11 mouse cellular contexts compared by ENCODE assay signal in genomic region chr1:63272125-63272675, GRCm38 (mm10). TPM values are rescaled to one million over a fixed set of nuclear protein-coding genes. Genes with fewer than 3 reads are reported as not detected.
DNase-seq lines count a peak whose midpoint lies in the region; ATAC-seq lines count a peak whose summit lies in the region.
"Had no signal": no experiment of that assay in that cellular context is flagged by ENCODE, and none has a peak within 500 bp of the region (broad histone marks: within the 10 kb centered on the region; RNA-seq: fewer than 3 reads in every experiment).

No protein-coding gene starts in this region.

- no peaks in the 10 kb centered on the region for H3K9me3 ChIP-seq in intestine, embryonic 15.5 days
- no peaks in the 10 kb centered on the region for H3K9me3 ChIP-seq in intestine, embryonic 16.5 days (ENCODE audit: control insufficient read depth, low read length)
- no peaks in the 10 kb centered on the region for H3K9me3 ChIP-seq in hindbrain, embryonic 11.5 days (ENCODE audit: control insufficient read depth, low read length)
- H3K9me3 ChIP-seq in midbrain, embryonic 14.5 days (ENCODE audit: control insufficient read depth, low read length): no peaks in the 10 kb centered on the region

- no peaks in the 10 kb centered on the region for H3K36me3 ChIP-seq in intestine, embryonic 15.5 days
- H3K36me3 ChIP-seq in intestine, embryonic 16.5 days (ENCODE audit: control insufficient read depth, insufficient read depth, low read length): no peaks in the 10 kb centered on the region
- no peaks in the 10 kb centered on the region for H3K36me3 ChIP-seq in hindbrain, embryonic 11.5 days (ENCODE audit: control insufficient read depth, insufficient read depth, low read length)
- H3K36me3 ChIP-seq in midbrain, embryonic 14.5 days (ENCODE audit: control insufficient read depth, insufficient read depth, low read length): no peaks in the 10 kb centered on the region

- peak overlapping the region; percentile 78; the same call in 1 of the 2 replicates for H3K4me2 ChIP-seq in intestine, embryonic 15.5 days (replicated peaks)
- no peak overlapping the region; the same call in 1 of the 2 replicates for H3K4me2 ChIP-seq in intestine, embryonic 16.5 days (ENCODE audit: low read depth, low read length)
- H3K4me2 ChIP-seq in hindbrain, embryonic 11.5 days (replicated peaks; ENCODE audit: low read depth, low read length): peak overlapping the region; percentile 66; the same call in 1 of the 2 replicates
- H3K4me2 ChIP-seq in midbrain, embryonic 14.5 days (ENCODE audit: low read length): peak overlapping the region; percentile 58

- H3K27me3 ChIP-seq in intestine, embryonic 15.5 days (replicated peaks): peaks cover 37% of the 10 kb centered on the region
- peaks cover 47% of the 10 kb centered on the region for H3K27me3 ChIP-seq in intestine, embryonic 16.5 days (replicated peaks; ENCODE audit: control insufficient read depth, insufficient read depth, low read length)
- H3K27me3 ChIP-seq in hindbrain, embryonic 11.5 days (ENCODE audit: control insufficient read depth, insufficient read depth, low read length): peaks cover 48% of the 10 kb centered on the region
- peaks cover 36% of the 10 kb centered on the region for H3K27me3 ChIP-seq in midbrain, embryonic 14.5 days (ENCODE audit: control insufficient read depth, insufficient read depth, low read length)

- peak; percentile 45 for DNase-seq in embryo, embryonic 9.5 days (ENCODE audit: extremely low spot score)
- DNase-seq in hindbrain, embryonic 11.5 days (ENCODE audit: low spot score): peak; percentile 51
- peak; percentile 43 for DNase-seq in midbrain, embryonic 14.5 days
- DNase-seq in cerebellum, postnatal 36 days: no peak
- no peak for DNase-seq in ovary, postnatal 10 days (ENCODE audit: low spot score)
- no peak for DNase-seq in kidney, postnatal 36 days
- DNase-seq: heart, adult 2 months; kidney, postnatal 14 days had no signal

- H3K9ac ChIP-seq in intestine, embryonic 15.5 days: no peak overlapping the region
- H3K9ac ChIP-seq in intestine, embryonic 16.5 days (ENCODE audit: low read depth, low read length): no peak overlapping the region
- no peak overlapping the region for H3K9ac ChIP-seq in hindbrain, embryonic 11.5 days (ENCODE audit: low read depth, low read length)
- H3K9ac ChIP-seq in midbrain, embryonic 14.5 days (replicated peaks; ENCODE audit: low read length): no peak overlapping the region

- H3K4me1 ChIP-seq in intestine, embryonic 15.5 days (replicated peaks): peaks cover 8% of the 10 kb centered on the region; the same call in 1 of the 2 replicates
- H3K4me1 ChIP-seq in intestine, embryonic 16.5 days (ENCODE audit: control insufficient read depth, insufficient read depth, low read length): peaks cover 6% of the 10 kb centered on the region
- no peaks in the 10 kb centered on the region for H3K4me1 ChIP-seq in hindbrain, embryonic 11.5 days (replicated peaks; ENCODE audit: control insufficient read depth, insufficient read depth, low read length)
- H3K4me1 ChIP-seq in midbrain, embryonic 14.5 days (ENCODE audit: control insufficient read depth, insufficient read depth, low read length): no peaks in the 10 kb centered on the region

- ATAC-seq in intestine, embryonic 15.5 days: no peak
- no peak for ATAC-seq in intestine, embryonic 16.5 days
- no peak for ATAC-seq in hindbrain, embryonic 11.5 days (ENCODE audit: low FRiP score)
- ATAC-seq in midbrain, embryonic 14.5 days (ENCODE audit: low FRiP score, low TSS enrichment): no peak

- H3K27ac ChIP-seq in intestine, embryonic 15.5 days: no peak overlapping the region
- no peak overlapping the region for H3K27ac ChIP-seq in intestine, embryonic 16.5 days (ENCODE audit: low read length)
- H3K27ac ChIP-seq in hindbrain, embryonic 11.5 days (ENCODE audit: low read depth, low read length): no peak overlapping the region
- H3K27ac ChIP-seq in midbrain, embryonic 14.5 days (replicated peaks; ENCODE audit: low read depth, low read length): no peak overlapping the region
- H3K27ac ChIP-seq: heart, adult 2 months had no signal

- WGBS in intestine, embryonic 15.5 days: 16% methylated on average over 8 of the region's 8 CpGs
- 24% methylated on average over 8 of the region's 8 CpGs for WGBS in intestine, embryonic 16.5 days
- WGBS in hindbrain, embryonic 11.5 days: 38% methylated on average over 8 of the region's 8 CpGs
- WGBS in midbrain, embryonic 14.5 days: 35% methylated on average over 8 of the region's 8 CpGs

- no peak overlapping the region for H3K4me3 ChIP-seq in intestine, embryonic 15.5 days (replicated peaks)
- no peak overlapping the region for H3K4me3 ChIP-seq in intestine, embryonic 16.5 days (ENCODE audit: low read length)
- no peak overlapping the region for H3K4me3 ChIP-seq in hindbrain, embryonic 11.5 days (ENCODE audit: low read depth, low read length)
- H3K4me3 ChIP-seq in midbrain, embryonic 14.5 days (replicated peaks; ENCODE audit: low read depth, low read length): no peak overlapping the region
- H3K4me3 ChIP-seq: heart, adult 2 months had no signal

RNA-seq across cellular contexts. Expression of gene Zdbf2, which starts 0.9 kb away (rescaled TPM):
- 6.3 and 7.1 TPM in 2 replicates for polyA plus RNA-seq in intestine, embryonic 15.5 days (2015; fragmentation: Nextera tagmentation; extraction: Ambion mirVana)
- polyA plus RNA-seq in intestine, embryonic 16.5 days (2015; fragmentation: Nextera tagmentation; extraction: Ambion mirVana): 3.0 and 3.4 TPM in 2 replicates
- polyA plus RNA-seq in hindbrain, embryonic 11.5 days (2014; fragmentation: Nextera tagmentation; extraction: Ambion mirVana): 16.1 and 24.7 TPM in 2 replicates
- polyA plus RNA-seq in midbrain, embryonic 14.5 days (2014; fragmentation: Nextera tagmentation; extraction: Ambion mirVana): 38.3 and 38.9 TPM in 2 replicates
- polyA plus RNA-seq: liver, adult 2 months had no signal

RNA-seq across cellular contexts. Expression of gene Gpr1, which starts 57.9 kb away (rescaled TPM):
- 0.21 and 0.33 TPM in 2 replicates for polyA plus RNA-seq in intestine, embryonic 15.5 days (2015; fragmentation: Nextera tagmentation; extraction: Ambion mirVana)
- 0.09 TPM in 1 of 2 replicates, not detected in the other for polyA plus RNA-seq in intestine, embryonic 16.5 days (2015; fragmentation: Nextera tagmentation; extraction: Ambion mirVana)
- 0.08 and 0.27 TPM in 2 replicates for polyA plus RNA-seq in hindbrain, embryonic 11.5 days (2014; fragmentation: Nextera tagmentation; extraction: Ambion mirVana)
- 0.69 and 0.71 TPM in 2 replicates for polyA plus RNA-seq in midbrain, embryonic 14.5 days (2014; fragmentation: Nextera tagmentation; extraction: Ambion mirVana)
- polyA plus RNA-seq: liver, adult 2 months had no signal

Comparison
In these comparisons a context has a peak if more than half of its experiments do, and no peak if none do; other contexts are left out.
1. DNase-seq: peak in embryo, embryonic 9.5 days (single experiment), hindbrain, embryonic 11.5 days (single experiment) and midbrain, embryonic 14.5 days (single experiment); none in cerebellum, postnatal 36 days (0 of 2), ovary, postnatal 10 days (single experiment) and kidney, postnatal 36 days (0 of 2).